Mouse (Mus musculus) bone marrow, adult 2 months (tissue): ENCODE results near the gene Zfp82. TPM values are rescaled to one million over a fixed set of nuclear protein-coding genes. Genes with fewer than 3 reads are reported as not detected.
"Not testable (repeated sequence)": the region's sequence is repeated elsewhere in the genome, so short reads cannot be mapped to it uniquely, and the experiment has no call there.

ENCODE experiments used
- H3K27ac ChIP-seq: fragments of 200-500 bp; 2 replicates; pipeline ENCODE4 v1.5.1; 2012; ENCODE audit warnings: low read depth, mild to moderate bottlenecking, control low read depth, inconsistent platforms, low read length; ENCODE audit not compliant: control insufficient read depth, poor library complexity, insufficient read depth
- H3K4me1 ChIP-seq: fragments of 200-500 bp; 2 replicates; pipeline ENCODE4 v1.6.1; 2011; ENCODE audit warnings: low read length; ENCODE audit not compliant: control insufficient read depth, insufficient read depth
- H3K4me3 ChIP-seq: fragments of 200-500 bp; replicated peaks from 2 replicates; pipeline ENCODE3; 2011; ENCODE audit warnings: mild to moderate bottlenecking, low read depth, low read length, control low read depth; ENCODE audit not compliant: control insufficient read depth
- CTCF ChIP-seq: fragments of 200-500 bp; IDR thresholded peaks from 2 replicates; pipeline ENCODE4 v1.5.1; 2011; ENCODE audit warnings: low read length, control low read depth; ENCODE audit not compliant: control insufficient read depth, insufficient read depth
- POLR2A ChIP-seq: fragments of 200-500 bp; IDR thresholded peaks from 2 replicates; pipeline ENCODE4 v1.6.1; 2011; ENCODE audit warnings: low read depth, mild to moderate bottlenecking, control low read depth, low read length, borderline replicate concordance; ENCODE audit not compliant: control insufficient read depth
- WGBS: fragments of 180-500 bp; shearing (Covaris S2); methylation state at CpG from one replicate; pipeline ENCODE4 v1.1.7; 2018; 5-methylcytosine and 5-hydroxymethylcytosine counted together
- polyA plus RNA-seq: library from polyadenylated mRNA; stranded (reverse); fragments of >200 nt; gene quantifications from 2 replicates; pipeline ENCODE4 v1.2.4, GENCODE M21; 2011; ENCODE audit warnings: low replicate concordance; ENCODE audit not compliant: missing spikeins, insufficient read depth, insufficient read length

The Zfp82 gene
- polyA plus RNA-seq = 0.97 and 5.7 TPM in 2 replicates

- Histone ChIP-seq H3K4me1 (no peaks in the 10 kb centered on the region), H3K27ac (peak within 1 kb of the TSS; percentile 54; the same call in 1 of the 2 replicates), H3K4me3 (peak within 1 kb of the TSS; percentile 85)
- TF ChIP-seq POLR2A (no peak; the same call in 1 of the 2 replicates), CTCF (no peak)
- WGBS = under 1% methylated on average over 50 of the region's 50 CpGs
Measured at GRCm38 (mm10) chr7:30072146-30073028, at the start of gene Zfp82. TSS of gene Zfp82 (minus strand) at chr7:30072900.

- TF ChIP-seq CTCF = no peak
- TF ChIP-seq POLR2A = no peak
- WGBS = 2% methylated on average over 15 of the region's 15 CpGs
- H3K4me3 ChIP-seq = peak overlapping the region; percentile 100
- no peaks in the 10 kb centered on the region; the same call in 1 of the 2 replicates for H3K4me1 ChIP-seq
- H3K27ac ChIP-seq = peak overlapping the region; percentile 44; the same call in 1 of the 2 replicates
Measured at GRCm38 (mm10) chr7:30122188-30122530, 49.5 kb upstream of the Zfp82 start.

GRCm38 (mm10) chr7:30121308-30122187 is 48.8 kb upstream of the Zfp82 start, which contains the start of gene Zfp382:
TSS of gene Zfp382 (plus strand) at chr7:30121942.
- peak within 1 kb of the TSS; percentile 100 for H3K4me3 ChIP-seq
- peak within 1 kb of the TSS; percentile 44 for H3K27ac ChIP-seq
- H3K4me1 ChIP-seq = no peaks in the 10 kb centered on the region; the same call in 1 of the 2 replicates
- WGBS = under 1% methylated on average over 61 of the region's 61 CpGs
- TF ChIP-seq CTCF (no peak), POLR2A (peak; percentile 52; the same call in 1 of the 2 replicates)

- H3K27ac ChIP-seq, H3K4me1 ChIP-seq, H3K4me3 ChIP-seq: not testable (repeated sequence)
- WGBS = 92% methylated on average over 12 of the region's 12 CpGs
Measured at GRCm38 (mm10) chr7:30117935-30118334, 45.2 kb upstream of the Zfp82 start.

GRCm38 (mm10) chr7:30116076-30116475 is 43.4 kb upstream of the Zfp82 start:
- H3K4me3 ChIP-seq = no peak overlapping the region
- no peaks in the 10 kb centered on the region for H3K4me1 ChIP-seq
- H3K27ac ChIP-seq = no peak overlapping the region
- no peak for TF ChIP-seq CTCF
- no peak for TF ChIP-seq POLR2A
- WGBS = 93% methylated on average over 5 of the region's 5 CpGs

- H3K27ac ChIP-seq = no peak overlapping the region
- TF ChIP-seq POLR2A (no peak), CTCF (no peak)
Measured at GRCm38 (mm10) chr7:30099297-30099696, 26.6 kb upstream of the Zfp82 start.

GRCm38 (mm10) chr7:30095551-30096125 is 22.9 kb upstream of the Zfp82 start:
- TF ChIP-seq CTCF (no peak), POLR2A (no peak)
- H3K4me3 ChIP-seq = no peak overlapping the region
- peaks cover 3% of the 10 kb centered on the region; the same call in 1 of the 2 replicates for H3K4me1 ChIP-seq
- H3K27ac ChIP-seq = no peak overlapping the region
- 7% methylated on average over 5 of the region's 5 CpGs for WGBS

More at GRCm38 (mm10) chr7:30099297-30099696, 26.6 kb upstream of the Zfp82 start:
- Histone ChIP-seq H3K4me3 (no peak overlapping the region), H3K4me1 (peaks cover 1% of the 10 kb centered on the region; the same call in 1 of the 2 replicates)
- WGBS = 87% methylated on average over 13 of the region's 13 CpGs
